Mouse (Mus musculus) forebrain, embryonic 16.5 days (tissue): ENCODE data around the gene Rnase11. TPM values are rescaled to one million over a fixed set of nuclear protein-coding genes. Genes with fewer than 3 reads are reported as not detected.

Experiments
- ATAC-seq: fragments of 200-750 bp; cut with Nextera tagmentation; 2 replicates; pipeline ENCODE4 v1.8.0; 2017; ENCODE audit warnings: mild to moderate bottlenecking, moderate library complexity
- H3K27ac ChIP-seq: fragments of 300-500 bp; sonication (generic); 2 replicates; pipeline ENCODE4 v1.5.1; 2014; ENCODE audit warnings: low read length, control low read depth
- H3K27me3 ChIP-seq: fragments of 300-500 bp; sonication (generic); replicated peaks from 2 replicates; pipeline ENCODE4 v1.6.1; 2014; ENCODE audit warnings: low read length; ENCODE audit not compliant: control insufficient read depth, insufficient read depth
- H3K36me3 ChIP-seq: fragments of 300-500 bp; sonication (generic); 2 replicates; pipeline ENCODE4 v1.6.1; 2014; ENCODE audit not compliant: control insufficient read depth, insufficient read depth
- H3K4me1 ChIP-seq: fragments of 300-500 bp; sonication (generic); replicated peaks from 2 replicates; pipeline ENCODE4 v1.6.1; 2014; ENCODE audit warnings: low read length; ENCODE audit not compliant: control insufficient read depth, insufficient read depth
- H3K4me2 ChIP-seq: fragments of 300-500 bp; sonication (generic); 2 replicates; pipeline ENCODE4 v1.6.1; 2014; ENCODE audit warnings: mild to moderate bottlenecking, low read length, control low read depth
- H3K4me3 ChIP-seq: fragments of 300-500 bp; sonication (generic); replicated peaks from 2 replicates; pipeline ENCODE4 v1.5.1; 2014; ENCODE audit warnings: mild to moderate bottlenecking, low read length, control low read depth
- H3K9ac ChIP-seq: fragments of 300-500 bp; sonication (generic); replicated peaks from 2 replicates; pipeline ENCODE4 v1.6.1; 2014; ENCODE audit warnings: low read depth, low read length, control low read depth
- H3K9me3 ChIP-seq: fragments of 300-500 bp; sonication (generic); 2 replicates; pipeline ENCODE4 v1.6.1; 2016; ENCODE audit warnings: low read length; ENCODE audit not compliant: control insufficient read depth
- WGBS: fragments of 180-500 bp; shearing (Covaris S2); extraction: QIAGEN DNeasy Blood & Tissue Kit; methylation state at CpG from one replicate; pipeline ENCODE4 v1.1.7; 2014; 5-methylcytosine and 5-hydroxymethylcytosine counted together
- polyA plus RNA-seq: library from polyadenylated mRNA; unstranded; fragments of >200 nt; fragmentation: Nextera tagmentation; extraction: Ambion mirVana; gene quantifications from 2 replicates; pipeline ENCODE4 v1.2.1, GENCODE M21; 2015

Gene Rnase11
- polyA plus RNA-seq, 1 experiment from 2014 or later = not detected

DNA sequence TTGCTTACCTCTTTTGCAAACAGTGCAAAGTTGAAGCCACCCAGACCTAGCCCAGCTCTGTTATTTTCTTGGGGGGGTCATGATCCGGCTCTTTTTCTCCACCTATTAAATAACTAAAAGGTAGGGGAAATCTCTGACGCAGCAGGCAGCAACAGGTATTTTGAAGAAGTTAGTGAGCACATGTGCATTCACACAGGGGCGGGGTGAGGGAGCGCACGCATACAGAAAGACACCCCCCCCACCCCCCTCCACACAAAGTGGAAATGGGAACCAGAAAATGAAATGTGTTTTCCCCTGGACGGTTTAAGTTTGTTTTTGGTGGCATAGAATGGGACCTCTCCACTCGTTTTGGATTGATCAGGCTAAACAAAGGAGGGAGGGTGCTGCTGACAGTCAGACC is 33.8 kb upstream of the Rnase11 start:
- no peak overlapping the region for H3K9ac ChIP-seq
- peaks cover 9% of the 10 kb centered on the region for H3K4me1 ChIP-seq
- WGBS = 7% methylated on average over 7 of the region's 7 CpGs
- H3K9me3 ChIP-seq = no peaks in the 10 kb centered on the region
- ATAC-seq = no peak
- peak overlapping the region; percentile 77 for H3K4me2 ChIP-seq
- H3K27ac ChIP-seq = no peak overlapping the region
- peak overlapping the region; percentile 53 for H3K4me3 ChIP-seq
- no peaks in the 10 kb centered on the region for H3K36me3 ChIP-seq
- peaks cover 6% of the 10 kb centered on the region; the same call in 1 of the 2 replicates for H3K27me3 ChIP-seq

DNA sequence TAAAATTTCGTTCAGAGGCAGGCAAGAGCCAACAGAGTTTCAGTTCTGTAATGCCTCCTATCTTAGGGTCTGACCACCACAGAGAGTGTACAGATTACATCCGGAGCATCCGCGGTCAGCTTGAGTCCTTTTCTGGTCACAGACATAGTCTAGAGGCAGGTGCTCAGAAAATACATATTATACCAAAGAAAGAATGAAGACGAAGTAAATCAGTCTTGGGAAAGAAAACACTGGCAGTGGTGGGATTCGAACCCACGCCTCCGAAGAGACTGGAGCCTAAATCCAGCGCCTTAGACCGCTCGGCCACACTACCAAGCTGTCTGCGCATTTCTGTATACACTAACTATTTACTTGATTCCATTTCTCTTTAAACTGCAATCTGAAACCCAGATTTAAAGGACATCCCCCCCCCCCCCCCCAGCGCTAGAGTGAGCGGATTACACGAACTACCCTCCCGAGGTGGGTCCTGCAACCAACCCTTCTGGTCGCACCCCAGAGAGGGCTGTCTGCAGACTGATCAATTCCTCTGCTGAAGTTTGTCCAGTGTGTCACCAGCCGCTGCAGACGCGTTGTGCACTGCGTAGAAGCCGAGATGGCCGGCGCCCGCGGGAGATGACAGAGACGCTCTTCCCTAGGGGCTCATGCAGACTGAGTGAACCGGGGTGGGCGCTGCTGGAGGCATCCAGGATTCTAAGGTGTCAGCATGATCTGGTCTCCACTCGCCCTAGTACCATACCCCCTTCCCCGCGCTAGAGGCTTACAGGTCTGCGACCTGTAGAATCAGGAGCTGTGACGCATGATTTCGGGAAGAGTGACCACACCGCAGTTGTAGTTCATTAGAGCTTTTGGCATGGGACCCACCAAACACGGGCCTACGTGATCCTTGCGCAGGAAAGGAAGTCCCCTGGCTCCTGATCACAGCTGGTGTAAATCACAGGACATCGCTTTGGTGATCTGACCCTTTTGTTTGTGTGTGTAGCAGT is 32.9 kb upstream of the Rnase11 start:
- Histone ChIP-seq H3K4me3 (peak overlapping the region; percentile 53), H3K9me3 (no peaks in the 10 kb centered on the region), H3K27ac (no peak overlapping the region), H3K36me3 (no peaks in the 10 kb centered on the region), H3K4me1 (peaks cover 9% of the 10 kb centered on the region), H3K9ac (peak overlapping the region; percentile 54), H3K4me2 (peak overlapping the region; percentile 77), H3K27me3 (peaks cover 6% of the 10 kb centered on the region; the same call in 1 of the 2 replicates)
- ATAC-seq = peak; percentile 77
- 2% methylated on average over 40 of the region's 40 CpGs for WGBS

DNA sequence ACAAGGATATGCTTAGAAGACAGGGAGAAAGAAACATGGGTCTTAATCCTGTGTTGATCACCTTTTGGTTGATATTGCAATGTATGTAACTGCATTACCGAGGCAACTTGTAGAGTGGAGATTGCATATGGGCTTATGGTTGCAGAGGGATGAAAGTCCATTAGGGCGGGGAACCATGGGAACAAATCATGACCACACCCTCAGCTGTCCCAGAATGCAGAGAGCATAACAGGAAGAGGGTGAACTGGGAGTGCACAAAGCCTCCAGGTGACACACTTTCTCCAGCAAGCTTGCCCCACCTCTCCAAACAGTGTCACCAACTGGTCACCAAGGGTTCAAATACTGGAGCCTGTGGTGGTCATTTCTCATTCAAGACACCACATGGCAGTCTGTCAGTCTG is 31.1 kb upstream of the Rnase11 start:
- no peaks in the 10 kb centered on the region for H3K36me3 ChIP-seq
- no peak overlapping the region for H3K4me2 ChIP-seq
- no peak overlapping the region for H3K4me3 ChIP-seq
- ATAC-seq = no peak
- peaks cover 6% of the 10 kb centered on the region; the same call in 1 of the 2 replicates for H3K27me3 ChIP-seq
- WGBS = 89% methylated on average over 2 of the region's 2 CpGs
- no peaks in the 10 kb centered on the region for H3K9me3 ChIP-seq
- H3K9ac ChIP-seq = no peak overlapping the region
- H3K4me1 ChIP-seq = peaks cover 9% of the 10 kb centered on the region
- no peak overlapping the region for H3K27ac ChIP-seq

DNA sequence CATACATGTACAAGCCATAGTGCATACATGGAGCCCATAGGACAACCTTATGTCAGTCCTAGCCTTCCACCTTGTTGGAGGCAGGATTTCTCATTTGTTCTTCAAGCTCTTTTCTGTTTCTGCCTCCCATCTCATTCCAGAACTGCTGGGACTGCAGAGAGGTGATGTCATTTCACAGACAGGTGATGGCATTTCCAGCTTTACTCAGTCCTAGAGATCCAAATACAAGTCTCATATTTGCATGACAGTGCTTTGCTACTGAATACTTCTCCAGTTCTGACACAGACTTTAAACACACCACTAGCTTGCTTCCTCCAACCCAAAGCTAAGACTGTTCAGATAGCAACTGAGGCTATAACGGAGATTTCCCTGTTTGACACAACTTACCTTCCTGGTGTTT is 29.2 kb upstream of the Rnase11 start:
- 88% methylated on average over 1 of the region's 1 CpGs for WGBS
- Histone ChIP-seq H3K9me3 (no peaks in the 10 kb centered on the region), H3K27me3 (peaks cover 6% of the 10 kb centered on the region; the same call in 1 of the 2 replicates), H3K36me3 (no peaks in the 10 kb centered on the region), H3K9ac (no peak overlapping the region), H3K4me3 (no peak overlapping the region), H3K27ac (no peak overlapping the region), H3K4me2 (no peak overlapping the region), H3K4me1 (peaks cover 9% of the 10 kb centered on the region)
- no peak for ATAC-seq

DNA sequence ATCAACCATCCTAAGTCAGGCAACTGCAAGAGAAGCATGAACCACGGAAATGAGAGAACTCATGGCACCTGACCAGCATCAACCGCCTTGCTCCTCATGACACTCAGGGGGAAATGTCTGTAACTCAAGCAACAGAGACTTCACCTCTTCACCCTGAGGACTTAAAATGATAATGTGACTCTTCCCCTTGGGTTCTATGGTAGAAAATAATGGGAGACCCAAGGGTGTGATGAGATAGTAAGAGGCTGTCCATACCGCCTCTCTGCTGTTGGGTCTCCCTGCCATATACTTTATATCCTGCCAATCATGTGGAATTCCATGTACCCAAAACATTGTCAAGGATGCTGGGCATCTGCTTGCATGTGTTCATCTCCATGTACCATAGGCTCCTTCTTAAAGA is 24.4 kb upstream of the Rnase11 start, which contains the start of gene Olfr750:
Gene Olfr750, minus strand, starts transcription at position 101 of the 400 bp plus-strand sequence.
- no peaks in the 10 kb centered on the region for H3K9me3 ChIP-seq
- 87% methylated on average over 3 of the region's 3 CpGs for WGBS
- H3K27ac ChIP-seq = no peak within 1 kb of the TSS
- H3K4me2 ChIP-seq = no peak within 1 kb of the TSS
- H3K27me3 ChIP-seq = no peaks in the 10 kb centered on the region
- H3K4me3 ChIP-seq = no peak within 1 kb of the TSS
- no peaks in the 10 kb centered on the region for H3K36me3 ChIP-seq
- H3K9ac ChIP-seq = no peak within 1 kb of the TSS
- ATAC-seq = no peak
- no peaks in the 10 kb centered on the region for H3K4me1 ChIP-seq

DNA sequence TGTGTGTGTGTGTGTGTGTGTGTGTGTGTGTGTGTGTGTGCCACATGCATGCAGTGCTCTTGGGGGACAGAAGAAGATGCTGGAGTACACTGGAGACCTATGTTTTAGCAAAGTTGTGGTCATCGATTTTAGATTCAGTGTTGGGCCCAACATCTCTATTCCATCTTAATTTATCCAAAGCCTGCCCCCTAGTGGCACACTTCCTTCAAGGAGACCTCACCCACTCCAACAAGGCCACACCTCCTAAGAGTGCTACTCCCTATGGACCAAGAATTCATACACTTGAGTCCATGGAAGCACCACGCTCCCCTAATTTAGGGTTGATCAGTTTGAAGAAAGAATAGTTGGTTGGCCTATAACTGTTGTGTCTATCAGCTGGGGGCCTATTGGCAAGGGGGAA is 19.7 kb upstream of the Rnase11 start:
- ATAC-seq = no peak
- Histone ChIP-seq H3K4me1 (peaks cover 4% of the 10 kb centered on the region), H3K4me3 (no peak overlapping the region), H3K36me3 (no peaks in the 10 kb centered on the region), H3K27me3 (no peaks in the 10 kb centered on the region), H3K4me2 (no peak overlapping the region), H3K9ac (no peak overlapping the region), H3K9me3 (no peaks in the 10 kb centered on the region), H3K27ac (no peak overlapping the region)
- 89% methylated on average over 2 of the region's 2 CpGs for WGBS

DNA sequence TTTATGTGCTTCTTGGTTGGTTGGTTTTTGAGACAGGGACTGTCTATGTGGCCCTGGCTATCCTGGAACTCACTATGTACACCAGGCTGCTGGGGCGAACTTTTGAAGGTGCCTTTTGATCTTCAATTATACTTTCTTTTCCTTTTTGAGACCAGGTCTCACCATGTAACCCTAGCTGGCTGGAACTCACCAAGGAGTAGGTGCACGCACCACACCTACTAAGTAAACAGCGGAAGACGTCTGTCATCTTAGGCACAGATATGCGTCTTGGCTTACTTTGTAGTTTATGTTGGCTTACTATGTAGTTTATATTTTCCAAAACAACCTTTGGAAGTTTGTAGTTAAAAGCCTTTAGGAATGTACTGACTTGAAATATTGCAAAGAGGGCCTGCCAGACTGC is 19.0 kb upstream of the Rnase11 start:
- peaks cover 4% of the 10 kb centered on the region for H3K4me1 ChIP-seq
- H3K9me3 ChIP-seq = no peaks in the 10 kb centered on the region
- no peak overlapping the region for H3K4me3 ChIP-seq
- no peak overlapping the region for H3K4me2 ChIP-seq
- no peak for ATAC-seq
- WGBS = 94% methylated on average over 5 of the region's 5 CpGs
- no peaks in the 10 kb centered on the region for H3K27me3 ChIP-seq
- H3K27ac ChIP-seq = no peak overlapping the region
- H3K36me3 ChIP-seq = no peaks in the 10 kb centered on the region
- no peak overlapping the region for H3K9ac ChIP-seq

DNA sequence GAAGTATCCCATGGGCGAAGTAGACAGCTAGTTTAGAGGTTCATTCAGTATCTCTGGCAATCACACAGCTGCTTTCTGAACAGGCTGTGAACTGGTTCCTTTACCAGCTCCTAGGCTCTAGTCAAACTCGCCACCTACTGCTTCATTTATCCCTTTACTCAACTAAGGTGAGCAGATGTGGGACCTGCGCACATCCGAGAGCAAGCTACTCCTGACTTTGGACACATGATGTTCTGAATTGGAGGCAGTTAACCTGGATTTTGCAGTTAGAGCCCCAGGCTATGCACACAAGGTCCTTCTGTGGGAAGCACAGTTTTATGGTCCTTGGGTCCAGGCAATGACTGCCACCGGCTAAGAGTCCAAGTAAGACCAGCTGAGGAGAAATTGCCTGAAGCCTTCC is 10.8 kb upstream of the Rnase11 start:
- H3K4me2 ChIP-seq = no peak overlapping the region
- WGBS = 88% methylated on average over 5 of the region's 5 CpGs
- H3K36me3 ChIP-seq = no peaks in the 10 kb centered on the region
- H3K27ac ChIP-seq = no peak overlapping the region
- no peak overlapping the region for H3K4me3 ChIP-seq
- no peak for ATAC-seq
- no peaks in the 10 kb centered on the region for H3K4me1 ChIP-seq
- no peak overlapping the region for H3K9ac ChIP-seq
- H3K9me3 ChIP-seq = no peaks in the 10 kb centered on the region
- no peaks in the 10 kb centered on the region; the same call in 1 of the 2 replicates for H3K27me3 ChIP-seq

DNA sequence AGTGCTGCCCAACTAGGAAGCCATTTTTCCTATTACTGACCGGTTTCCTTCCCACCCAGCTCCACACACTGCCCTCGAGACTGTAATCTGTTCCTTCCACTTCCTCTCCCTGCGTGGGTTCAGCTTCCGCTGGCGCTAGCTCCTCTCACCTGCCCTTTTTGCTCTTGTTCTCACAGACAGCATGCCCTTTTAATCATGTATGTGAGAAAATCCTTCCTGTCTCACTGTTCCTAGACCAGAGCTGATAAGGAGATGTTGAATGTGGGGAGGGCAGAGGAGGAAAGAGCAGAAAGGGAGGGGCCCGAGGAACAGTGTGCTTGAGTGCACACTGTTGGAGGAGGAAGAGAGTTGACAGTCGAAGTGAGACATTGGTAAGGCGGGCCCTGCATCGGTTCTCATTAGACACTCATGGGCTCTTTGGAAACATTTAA is 7.5 kb upstream of the Rnase11 start, which contains the start of gene Rnase12:
Gene Rnase12, minus strand, starts transcription at position 261 of the 431 bp plus-strand sequence.
- 66% methylated on average over 9 of the region's 9 CpGs for WGBS
- no peak within 1 kb of the TSS for H3K4me2 ChIP-seq
- no peaks in the 10 kb centered on the region for H3K9me3 ChIP-seq
- H3K4me3 ChIP-seq = no peak within 1 kb of the TSS
- ATAC-seq = no peak
- no peak within 1 kb of the TSS for H3K27ac ChIP-seq
- no peaks in the 10 kb centered on the region for H3K36me3 ChIP-seq
- peaks cover 5% of the 10 kb centered on the region for H3K4me1 ChIP-seq
- no peak within 1 kb of the TSS for H3K9ac ChIP-seq
- H3K27me3 ChIP-seq = peaks cover 2% of the 10 kb centered on the region; the same call in 1 of the 2 replicates
